Mouse (Mus musculus) adrenal gland, postnatal 4 days (tissue): Measurements from ENCODE around the gene Gm3250. TPM values are rescaled to one million over a fixed set of nuclear protein-coding genes. Genes with fewer than 3 reads are reported as not detected.
"Not testable (repeated sequence)": the region's sequence is repeated elsewhere in the genome, so short reads cannot be mapped to it uniquely, and the experiment has no call there.

ENCODE experiments used
- DNase-seq, 2 experiments: peaks; one replicate each; pipeline ENCODE4 v3.0.0; 2021 to 2022; ENCODE audit warnings: low spot score in 2 of 2, mixed read lengths in 2 of 2
- total RNA-seq, 2 experiments: library from RNA; stranded (reverse); gene quantifications; 2 replicates each; pipeline ENCODE4 v1.2.3; 2021

Gene Gm3250
- total RNA-seq, 2 experiments from 2014 or later = not detected

- DNase-seq = not testable (repeated sequence)
These were observed 31.1 kb downstream of the Gm3250 start, which contains the start of gene Gm9736 for GRCm38 (mm10) chr10:77751254-77751653. Gene Gm9736 (minus strand): TSS chr10:77751354.

- not testable (repeated sequence) for DNase-seq
These were observed 31.7 kb downstream of the Gm3250 start for GRCm38 (mm10) chr10:77750686-77751085.

GRCm38 (mm10) chr10:77741924-77742688, 40.2 kb downstream of the Gm3250 start, which contains the start of gene Gm18596:
Gene Gm18596 (minus strand): TSS chr10:77742638.
- not testable (repeated sequence) for DNase-seq

- no peak for DNase-seq
These were observed 43.4 kb downstream of the Gm3250 start for GRCm38 (mm10) chr10:77738929-77739328.

GRCm38 (mm10) chr10:77735928-77736327, 46.4 kb downstream of the Gm3250 start:
- no peak for DNase-seq

Other genes starting within 250 kb of the Gm3250 start
- 100 to 1,000 TPM; 176 to 186 TPM for gene Pttg1ip, start 200.8 kb downstream of the Gm3250 start, total RNA-seq
- 100 to 1,000 TPM; 181 to 183 TPM for gene Sumo3, start 176.4 kb downstream of the Gm3250 start, total RNA-seq
- gene Gm49325, start 176.3 kb downstream of the Gm3250 start, total RNA-seq = 10 to 100 TPM; 18.1 to 27.7 TPM
- gene Ube2g2, start 160.3 kb downstream of the Gm3250 start, total RNA-seq = 10 to 100 TPM; 42.2 to 44.3 TPM
- gene Tspear, start 96.0 kb downstream of the Gm3250 start, total RNA-seq = 1 to 10 TPM in 1 of 2 experiments, under 1 TPM in 1; 0.45 to 1.0 TPM
- not detected for gene Gm19402, start 91.8 kb downstream of the Gm3250 start, total RNA-seq
- not detected for gene Gm9508, start 85.3 kb downstream of the Gm3250 start, total RNA-seq
- gene Gm10272, start 75.9 kb downstream of the Gm3250 start, total RNA-seq = not detected
- gene Gm10024, start 71.1 kb downstream of the Gm3250 start, total RNA-seq = not detected
- not detected for gene Gm10142, start 66.7 kb downstream of the Gm3250 start, total RNA-seq
- not detected for gene Krtap12-1, start 61.9 kb downstream of the Gm3250 start, total RNA-seq
- gene Gm10100, start 56.1 kb downstream of the Gm3250 start, total RNA-seq = not detected
- gene Gm18596, start 39.9 kb downstream of the Gm3250 start, total RNA-seq = not detected
- gene Gm9736, start 31.2 kb downstream of the Gm3250 start, total RNA-seq = not detected
- gene Gm3233, start 22.9 kb downstream of the Gm3250 start, total RNA-seq = not detected
- gene Gm3238, start 11.2 kb downstream of the Gm3250 start, total RNA-seq = not detected
- not detected for gene Gm7138, start 5.6 kb downstream of the Gm3250 start, total RNA-seq
- not detected for gene Gm7137, start 5.7 kb upstream of the Gm3250 start, total RNA-seq
- not detected for gene Gm9639, start 12.5 kb upstream of the Gm3250 start, total RNA-seq
- gene Gm19668, start 16.6 kb upstream of the Gm3250 start, total RNA-seq = not detected
- not detected for gene Gm9507, start 29.3 kb upstream of the Gm3250 start, total RNA-seq
- not detected for gene Gm2696, start 32.1 kb upstream of the Gm3250 start, total RNA-seq
- not detected for gene Krtap10-4, start 44.6 kb upstream of the Gm3250 start, total RNA-seq
- not detected for gene Krtap10-10, start 53.4 kb upstream of the Gm3250 start, total RNA-seq
- gene Gm36176, start 64.3 kb upstream of the Gm3250 start, total RNA-seq = not detected
- gene Gm10318, start 70.3 kb upstream of the Gm3250 start, total RNA-seq = not detected
- gene Gm3285, start 79.4 kb upstream of the Gm3250 start, total RNA-seq = not detected
- gene Lrrc3, start 120.0 kb upstream of the Gm3250 start, total RNA-seq = 10 to 100 TPM in 1 of 2 experiments, 1 to 10 TPM in 1; 9.8 to 14.6 TPM
- 1 to 10 TPM; 4.1 to 4.3 TPM for gene Trpm2, start 188.0 kb upstream of the Gm3250 start, total RNA-seq
- 10 to 100 TPM; 21.3 to 25.1 TPM for gene 1810043G02Rik, start 196.0 kb upstream of the Gm3250 start, total RNA-seq
- 10 to 100 TPM; 85.6 to 87.2 TPM for gene Pfkl, start 227.5 kb upstream of the Gm3250 start, total RNA-seq